Mouse (Mus musculus) erythroblast, embryonic 14.5 days (primary cell): ENCODE results near the gene Limd1.

Experiments
- GATA1 ChIP-seq: IDR thresholded peaks from 2 replicates; pipeline ENCODE4 v1.6.1; 2012; ENCODE audit warnings: low read length, inconsistent platforms, mixed read lengths
- TAL1 ChIP-seq: IDR thresholded peaks from 3 replicates; pipeline ENCODE4 v1.6.1; 2012; ENCODE audit warnings: low read length, inconsistent platforms, mixed read lengths

DNA sequence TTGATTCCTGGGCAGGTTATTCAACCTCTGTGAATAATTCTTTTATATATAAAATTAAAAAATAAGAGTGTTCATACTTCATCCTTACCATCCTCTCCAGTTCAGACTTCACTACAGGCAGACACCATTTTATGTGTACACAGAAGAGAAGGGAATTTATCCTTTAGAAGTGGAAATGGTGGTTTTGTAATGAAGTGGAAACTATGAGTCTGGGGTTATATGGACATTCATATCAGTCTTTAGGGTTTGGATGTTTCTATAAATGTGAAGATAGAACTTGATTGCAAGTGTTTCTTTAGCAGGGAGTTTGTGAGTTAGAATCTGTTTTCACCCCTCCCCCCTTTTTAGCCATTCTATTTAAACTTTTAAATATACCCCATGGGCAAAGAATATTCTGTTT, 52.7 kb downstream of the Limd1 start:
- TF ChIP-seq GATA1 (no peak), TAL1 (no peak)
